Mouse (Mus musculus) kidney, adult 2 months (tissue): ENCODE data around the gene Exoc7. TPM values are rescaled to one million over a fixed set of nuclear protein-coding genes. Genes with fewer than 3 reads are reported as not detected.
A peak's percentile ranks its signal among the peaks of the same experiment; 100 is the strongest.

Experiments used
- DNase-seq: peaks from one replicate; pipeline ENCODE4 v3.0.0; 2021
- H3K27ac ChIP-seq: fragments of 200-500 bp; 2 replicates; pipeline ENCODE4 v1.5.1; 2012; ENCODE audit warnings: low read depth, low read length, control low read depth, inconsistent platforms; ENCODE audit not compliant: insufficient read depth
- H3K27me3 ChIP-seq: fragments of 200-500 bp; replicated peaks from 2 replicates; pipeline ENCODE4 v1.6.1; 2012; ENCODE audit warnings: mild to moderate bottlenecking, moderate library complexity, low read length, inconsistent platforms; ENCODE audit not compliant: control insufficient read depth, insufficient read depth
- H3K36me3 ChIP-seq: fragments of 200-500 bp; 2 replicates; pipeline ENCODE4 v1.6.1; 2012; ENCODE audit warnings: mild to moderate bottlenecking, moderate library complexity, low read length, inconsistent platforms; ENCODE audit not compliant: control insufficient read depth, insufficient read depth
- H3K4me1 ChIP-seq: fragments of 200-500 bp; 2 replicates; pipeline ENCODE4 v1.6.1; 2011; ENCODE audit warnings: low read length; ENCODE audit not compliant: control insufficient read depth, insufficient read depth
- H3K4me3 ChIP-seq: fragments of 200-500 bp; 2 replicates; pipeline ENCODE4 v1.5.1; 2011; ENCODE audit warnings: mild to moderate bottlenecking, low read depth, low read length, control low read depth; ENCODE audit not compliant: insufficient read depth
- CTCF ChIP-seq: fragments of 200-500 bp; conservative IDR thresholded peaks from 2 replicates; pipeline ENCODE4 v1.5.1; 2011; ENCODE audit warnings: low read depth, mild to moderate bottlenecking, control low read depth, low read length, moderate library complexity, mixed read lengths; ENCODE audit not compliant: insufficient read depth, insufficient read length
- POLR2A ChIP-seq: fragments of 200-500 bp; IDR thresholded peaks from one replicate; pipeline ENCODE4 v1.6.1; 2011; ENCODE audit warnings: low read depth, low read length, control low read depth
- WGBS: fragments of 180-500 bp; shearing (Covaris S2); methylation state at CpG from one replicate; pipeline ENCODE4 v1.1.7; 2018; 5-methylcytosine and 5-hydroxymethylcytosine counted together
- polyA plus RNA-seq: library from polyadenylated mRNA; depleted of rRNA; stranded (reverse); fragments of >200 nt; gene quantifications from 2 replicates; pipeline ENCODE4 v1.2.3, GENCODE M21; 2012; rRNA removed

The Exoc7 gene
- polyA plus RNA-seq: 33.2 and 33.5 TPM in 2 replicates

DNA sequence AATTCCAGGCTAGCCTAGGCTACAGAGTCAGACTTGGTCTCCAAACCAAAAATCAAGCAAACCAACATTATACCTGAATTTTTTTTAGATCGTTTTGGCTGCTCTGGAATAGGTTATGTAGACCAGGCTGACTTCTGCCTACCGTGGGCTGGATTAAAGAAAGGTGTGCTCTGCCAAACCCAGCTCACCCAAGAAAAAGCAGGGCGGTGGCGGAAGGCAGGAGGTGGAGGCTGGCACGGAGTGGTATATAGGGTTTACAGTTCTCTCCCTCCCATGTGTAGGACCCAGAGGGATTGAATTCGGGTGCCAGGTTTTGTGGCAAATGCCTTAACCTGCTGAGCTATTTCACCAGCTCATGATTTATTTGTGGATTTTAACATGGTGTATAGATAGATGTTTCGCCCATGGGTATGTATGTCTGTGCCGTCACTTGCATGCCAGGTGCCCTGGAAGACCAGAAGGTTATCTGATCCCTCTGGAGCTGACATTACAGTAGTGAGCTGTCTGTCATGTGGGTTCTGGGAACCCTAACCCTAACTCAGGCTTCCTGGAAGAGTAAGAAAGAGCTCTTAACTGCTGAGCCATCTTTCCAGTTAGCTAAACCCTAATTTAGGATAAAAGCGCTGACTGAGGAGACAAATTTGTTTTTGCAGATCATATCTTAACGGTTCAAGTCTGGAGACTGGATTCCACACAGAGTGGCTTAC lies at the start of gene Exoc7:
Gene Exoc7 (minus strand): TSS at position 215 of the 707 bp plus-strand sequence.
- Histone ChIP-seq H3K4me1 (peaks cover 7% of the 10 kb centered on the region; the same call in 1 of the 2 replicates), H3K27ac (peak within 1 kb of the TSS; percentile 33; the same call in 1 of the 2 replicates), H3K27me3 (no peaks in the 10 kb centered on the region), H3K4me3 (peak within 1 kb of the TSS; percentile 90), H3K36me3 (no peaks in the 10 kb centered on the region)
- DNase-seq: no peak
- WGBS: 81% methylated on average over 10 of the region's 10 CpGs
- TF ChIP-seq CTCF (no peak), POLR2A (no peak)

DNA sequence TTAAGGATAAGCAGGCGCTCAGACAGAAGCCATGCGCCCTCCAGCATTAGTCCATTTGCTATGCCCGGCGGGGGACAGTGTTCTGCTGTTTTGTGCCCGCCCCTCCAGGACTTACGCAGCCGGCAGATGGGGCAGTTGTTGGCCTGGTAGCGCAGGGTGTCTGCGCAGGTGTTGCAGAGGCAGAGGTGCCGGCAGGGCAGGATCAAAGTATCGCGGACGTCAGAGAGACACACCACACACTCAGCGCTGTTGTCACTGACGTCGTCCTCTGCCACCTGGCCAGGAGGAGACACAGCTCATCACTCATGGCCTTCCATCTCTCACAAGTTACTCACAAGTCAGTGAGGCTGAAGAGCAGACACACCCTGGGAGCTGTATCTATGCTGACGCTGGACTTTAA lies 47.5 kb upstream of the Exoc7 start:
- H3K27me3 ChIP-seq: no peaks in the 10 kb centered on the region
- no peaks in the 10 kb centered on the region for H3K36me3 ChIP-seq
- no peak for DNase-seq
- WGBS: 78% methylated on average over 17 of the region's 17 CpGs
- no peak overlapping the region for H3K4me3 ChIP-seq
- TF ChIP-seq POLR2A (no peak), CTCF (no peak)
- H3K4me1 ChIP-seq: no peaks in the 10 kb centered on the region
- H3K27ac ChIP-seq: no peak overlapping the region

DNA sequence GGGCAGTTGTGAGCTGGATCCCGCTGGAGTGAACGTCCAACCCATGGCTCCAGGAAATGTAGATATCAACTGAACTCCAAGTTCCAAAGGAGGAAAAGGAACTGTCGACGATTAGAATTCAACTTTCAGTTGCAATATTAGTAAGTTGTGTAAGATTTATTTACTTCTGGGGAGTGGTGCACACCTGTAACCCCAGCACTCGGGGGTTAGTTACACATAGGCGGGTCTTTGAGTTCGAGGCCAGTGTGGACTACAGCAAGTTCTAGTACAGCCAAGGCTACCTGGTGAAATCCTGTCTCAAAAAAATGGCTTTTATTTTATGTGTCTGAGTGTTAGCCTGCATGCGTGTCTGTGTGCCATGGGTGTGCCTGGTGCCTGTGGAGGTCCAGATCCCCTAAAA lies 46.5 kb upstream of the Exoc7 start:
- H3K36me3 ChIP-seq: no peaks in the 10 kb centered on the region
- H3K27me3 ChIP-seq: no peaks in the 10 kb centered on the region
- H3K4me1 ChIP-seq: no peaks in the 10 kb centered on the region
- TF ChIP-seq CTCF (no peak), POLR2A (no peak)
- WGBS: 80% methylated on average over 8 of the region's 8 CpGs
- H3K27ac ChIP-seq: no peak overlapping the region
- DNase-seq: no peak
- H3K4me3 ChIP-seq: no peak overlapping the region

DNA sequence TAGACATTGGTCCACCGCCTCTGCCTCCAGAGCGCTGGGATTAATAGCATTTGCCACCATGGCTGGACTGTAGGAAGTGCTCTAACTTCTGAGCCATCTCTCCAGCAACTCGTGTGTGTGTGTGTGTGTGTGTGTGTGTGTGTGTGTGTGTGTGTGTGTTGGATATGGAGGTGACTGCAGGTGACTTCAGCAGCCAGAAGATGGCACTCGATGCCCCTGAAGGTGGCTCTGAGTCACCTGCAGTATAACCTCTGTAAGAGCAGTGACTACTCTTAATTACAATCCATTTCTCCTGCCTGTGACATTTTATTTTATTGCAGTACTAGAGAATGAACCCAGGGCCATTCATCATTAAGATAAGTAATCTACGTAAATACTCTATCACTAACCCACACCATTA lies 44.3 kb upstream of the Exoc7 start:
- Histone ChIP-seq H3K4me3 (no peak overlapping the region), H3K4me1 (no peaks in the 10 kb centered on the region), H3K36me3 (no peaks in the 10 kb centered on the region), H3K27ac (no peak overlapping the region), H3K27me3 (no peaks in the 10 kb centered on the region)
- 94% methylated on average over 5 of the region's 5 CpGs for WGBS
- TF ChIP-seq CTCF (0 out of 2 replicates have a peak, but pooled peaks have one; percentile 7), POLR2A (no peak)
- DNase-seq: no peak

DNA sequence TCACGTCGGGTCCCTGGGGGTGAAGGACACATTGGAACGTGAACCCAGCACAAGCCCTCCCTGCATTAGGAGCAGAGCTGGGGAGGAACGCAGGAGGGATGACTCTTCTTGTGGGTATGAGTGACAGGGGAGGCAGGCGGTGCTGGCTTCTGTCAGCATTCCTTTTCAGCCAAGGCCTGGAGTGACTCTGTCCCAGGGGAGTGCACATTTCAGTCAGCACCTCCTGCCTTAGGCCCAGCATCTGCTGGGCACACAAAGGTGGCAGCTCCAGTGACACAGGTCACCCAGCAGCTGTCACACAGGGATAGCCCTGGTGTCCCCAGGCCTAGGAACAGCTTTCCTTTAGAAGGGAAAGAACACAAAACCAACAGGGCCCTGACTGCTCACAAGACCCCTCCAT lies 40.9 kb upstream of the Exoc7 start:
- H3K27me3 ChIP-seq: no peaks in the 10 kb centered on the region
- DNase-seq: no peak
- H3K4me1 ChIP-seq: no peaks in the 10 kb centered on the region
- 88% methylated on average over 5 of the region's 5 CpGs for WGBS
- H3K36me3 ChIP-seq: no peaks in the 10 kb centered on the region
- TF ChIP-seq POLR2A: no peak
- no peak for TF ChIP-seq CTCF
- H3K27ac ChIP-seq: no peak overlapping the region
- no peak overlapping the region for H3K4me3 ChIP-seq

DNA sequence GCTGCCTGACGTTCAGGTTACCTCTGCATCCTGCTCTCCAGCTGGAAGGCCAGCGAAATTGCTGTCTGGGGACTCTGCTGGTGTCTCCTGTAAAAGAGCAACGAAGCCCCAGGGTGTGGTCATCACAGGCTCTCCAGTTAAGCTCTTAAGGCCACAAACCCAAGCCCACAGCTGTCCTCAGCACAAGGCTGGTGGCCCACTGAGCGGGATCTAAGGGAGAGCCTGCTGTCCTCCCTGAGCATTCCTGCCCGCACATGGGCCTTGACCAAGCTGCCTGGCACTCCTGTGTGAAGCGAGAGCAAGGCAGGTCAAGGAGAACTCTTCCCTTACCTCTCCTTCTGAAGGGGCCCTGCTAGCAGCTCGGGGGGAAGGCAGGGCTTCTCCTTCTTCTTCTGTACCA lies 40.0 kb upstream of the Exoc7 start:
- no peak for DNase-seq
- Histone ChIP-seq H3K4me3 (no peak overlapping the region), H3K27me3 (no peaks in the 10 kb centered on the region), H3K36me3 (no peaks in the 10 kb centered on the region), H3K4me1 (peaks cover 2% of the 10 kb centered on the region; the same call in 1 of the 2 replicates), H3K27ac (no peak overlapping the region)
- TF ChIP-seq POLR2A (no peak), CTCF (no peak)
- WGBS: 86% methylated on average over 7 of the region's 7 CpGs

DNA sequence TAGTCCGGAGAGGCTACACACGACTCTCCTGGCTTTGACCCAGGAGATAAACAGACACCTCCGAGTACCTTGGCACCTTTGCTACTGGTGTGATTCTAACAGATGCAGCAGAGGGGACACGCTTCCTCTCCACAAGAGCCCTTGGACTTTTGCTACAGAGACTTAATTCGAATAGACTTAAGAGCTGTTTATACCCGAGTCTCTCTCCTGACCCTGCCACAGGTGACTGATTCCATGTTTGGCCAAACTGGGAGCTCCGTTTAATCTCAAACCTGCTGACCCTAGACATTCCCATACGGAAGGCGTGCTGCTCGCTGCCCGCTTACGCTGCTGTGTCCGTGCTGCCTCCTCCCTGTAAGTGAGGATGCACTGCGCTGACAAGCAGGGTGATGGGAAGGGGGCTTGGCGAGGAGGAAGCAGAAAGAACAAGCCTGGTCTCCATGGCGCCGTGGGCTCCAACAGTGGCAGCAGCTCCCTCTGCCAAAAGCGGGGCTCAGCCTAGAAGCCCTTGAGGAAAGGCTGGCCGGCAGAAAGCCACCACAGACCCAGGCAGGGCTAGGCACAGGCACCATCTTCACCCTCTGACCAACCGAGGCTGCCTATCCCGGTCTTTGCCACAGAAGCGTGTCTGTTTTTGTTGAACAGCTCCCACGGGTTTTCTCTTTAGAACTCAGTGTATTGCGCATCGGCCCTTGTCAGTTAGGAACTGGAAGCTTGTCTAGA lies 35.2 kb upstream of the Exoc7 start:
- H3K4me3 ChIP-seq: no peak overlapping the region
- peak; percentile 60 for DNase-seq
- peaks cover 2% of the 10 kb centered on the region; the same call in 1 of the 2 replicates for H3K4me1 ChIP-seq
- H3K27ac ChIP-seq: no peak overlapping the region
- H3K27me3 ChIP-seq: no peaks in the 10 kb centered on the region
- 44% methylated on average over 25 of the region's 25 CpGs for whole genome bisulfite sequencing
- TF ChIP-seq CTCF: no peak
- no peak for TF ChIP-seq POLR2A
- H3K36me3 ChIP-seq: no peaks in the 10 kb centered on the region
